Mouse (Mus musculus) CD8-positive naive resting alpha-beta T cell, adult 57 days (primary cell): ENCODE data around the gene Naip5. TPM values are rescaled to one million over a fixed set of nuclear protein-coding genes. Genes with fewer than 3 reads are reported as not detected.

Experiments used
- total RNA-seq: library from RNA; stranded (reverse); gene quantifications from one replicate; pipeline ENCODE4 v1.2.4, GENCODE M21; 2023

The Naip5 gene
- total RNA-seq, result 0.70 TPM

GRCm38 (mm10) chr13:100246223-100246622, at the start of gene Naip5:
Gene Naip5 (minus strand): TSS chr13:100246323.

GRCm38 (mm10) chr13:100201659-100202333, 44.3 kb downstream of the Naip5 start, which contains the start of gene Naip2:
Gene Naip2 (minus strand): TSS chr13:100202092.

Other genes starting within 250 kb of the Naip5 start
- gene Mccc2, start 230.7 kb downstream of the Naip5 start, total RNA-seq, result 14.0 TPM
- 82.8 TPM for gene Bdp1, start 142.3 kb downstream of the Naip5 start, total RNA-seq
- not detected for gene Serf1, start 138.3 kb downstream of the Naip5 start, total RNA-seq
- gene Smn1, start 121.5 kb downstream of the Naip5 start, total RNA-seq, result 59.9 TPM
- gene Naip2, start 44.2 kb downstream of the Naip5 start, total RNA-seq, result 2.0 TPM
- 0.55 TPM for gene Naip6, start 71.4 kb upstream of the Naip5 start, total RNA-seq
- gene Naip1, start 206.5 kb upstream of the Naip5 start, total RNA-seq, result not detected
- 57.7 TPM for gene Gtf2h2, start 246.3 kb upstream of the Naip5 start, total RNA-seq